Mouse (Mus musculus) CH12.LX (cell line): Measurements from ENCODE around the gene Trem1. TPM values are rescaled to one million over a fixed set of nuclear protein-coding genes. Genes with fewer than 3 reads are reported as not detected.
A peak's percentile ranks its signal among the peaks of the same experiment; 100 is the strongest.

Source experiments
- E2F4 ChIP-seq: IDR thresholded peaks from 2 replicates; pipeline ENCODE4 v1.6.1; 2011; ENCODE audit warnings: low read depth, low read length, improper control_type of control experiment; ENCODE audit not compliant: insufficient replicate concordance
- ELF1 ChIP-seq: IDR thresholded peaks from 2 replicates; pipeline ENCODE4 v1.6.1; 2014; ENCODE audit warnings: low read depth, mild to moderate bottlenecking, inconsistent platforms, low read length, improper control_type of control experiment
- ETS1 ChIP-seq: conservative IDR thresholded peaks from 2 replicates; pipeline ENCODE4 v1.6.1; 2012; ENCODE audit warnings: low read depth, mild to moderate bottlenecking, inconsistent platforms, low read length, improper control_type of control experiment, moderate library complexity
- GABPA ChIP-seq: IDR thresholded peaks from 2 replicates; pipeline ENCODE4 v1.6.1; 2012; ENCODE audit warnings: low read depth, low read length, improper control_type of control experiment, inconsistent platforms; ENCODE audit not compliant: insufficient replicate concordance
- JUN ChIP-seq: IDR thresholded peaks from 2 replicates; pipeline ENCODE4 v1.6.1; 2011; ENCODE audit warnings: low read depth, mild to moderate bottlenecking, low read length, improper control_type of control experiment, moderate library complexity; ENCODE audit not compliant: insufficient read depth
- KAT2A ChIP-seq: IDR thresholded peaks from 2 replicates; pipeline ENCODE4 v1.6.1; 2012; ENCODE audit warnings: low read length, improper control_type of control experiment, inconsistent platforms; ENCODE audit not compliant: insufficient replicate concordance
- MAX ChIP-seq: IDR thresholded peaks from 2 replicates; pipeline ENCODE4 v1.6.1; 2011; ENCODE audit warnings: low read length, improper control_type of control experiment
- MXI1 ChIP-seq: IDR thresholded peaks from 2 replicates; pipeline ENCODE4 v1.6.1; 2011; ENCODE audit warnings: mild to moderate bottlenecking, low read depth, low read length, improper control_type of control experiment
- NELFE ChIP-seq: IDR thresholded peaks from 2 replicates; pipeline ENCODE4 v1.6.1; 2011; ENCODE audit warnings: low read depth, low read length, improper control_type of control experiment
- PAX5 ChIP-seq: IDR thresholded peaks from 2 replicates; pipeline ENCODE4 v1.6.1; 2012; ENCODE audit warnings: low read length, inconsistent platforms, mixed read lengths
- POLR2A ChIP-seq: IDR thresholded peaks from 2 replicates; pipeline ENCODE4 v1.6.1; 2011; ENCODE audit warnings: low read depth, mild to moderate bottlenecking, improper control_type of control experiment, low read length
- POLR2AphosphoS2 ChIP-seq: IDR thresholded peaks from 2 replicates; pipeline ENCODE4 v1.6.1; 2011; ENCODE audit warnings: low read depth, low read length, improper control_type of control experiment
- RAD21 ChIP-seq: IDR thresholded peaks from 2 replicates; pipeline ENCODE4 v1.6.1; 2011; ENCODE audit warnings: low read depth, mild to moderate bottlenecking, low read length, improper control_type of control experiment, moderate library complexity
- RCOR1 ChIP-seq: conservative IDR thresholded peaks from 2 replicates; pipeline ENCODE4 v1.6.1; 2012; ENCODE audit warnings: low read depth, mild to moderate bottlenecking, inconsistent platforms, low read length, improper control_type of control experiment
- SIN3A ChIP-seq: IDR thresholded peaks from 2 replicates; pipeline ENCODE4 v1.6.1; 2012; ENCODE audit warnings: low read length, improper control_type of control experiment, inconsistent platforms
- SMC3 ChIP-seq: IDR thresholded peaks from 2 replicates; pipeline ENCODE4 v1.6.1; 2011; ENCODE audit warnings: low read depth, low read length, improper control_type of control experiment
- TCF12 ChIP-seq: IDR thresholded peaks from 2 replicates; pipeline ENCODE4 v1.6.1; 2014; ENCODE audit warnings: low read depth, mild to moderate bottlenecking, inconsistent platforms, low read length, improper control_type of control experiment
- UBTF ChIP-seq: IDR thresholded peaks from 2 replicates; pipeline ENCODE4 v1.6.1; 2012; ENCODE audit warnings: low read depth, mild to moderate bottlenecking, inconsistent platforms, low read length, improper control_type of control experiment, moderate library complexity
- USF2 ChIP-seq: conservative IDR thresholded peaks from 2 replicates; pipeline ENCODE4 v1.6.1; 2011; ENCODE audit warnings: low read depth, low read length, improper control_type of control experiment
- ZNF384 ChIP-seq: IDR thresholded peaks from 2 replicates; pipeline ENCODE4 v1.6.1; 2012; ENCODE audit warnings: low read depth, low read length, improper control_type of control experiment, inconsistent platforms
- polyA plus RNA-seq: library from polyadenylated mRNA; unstranded; fragments of >175 nt; gene quantifications from 2 replicates; pipeline ENCODE4 v1.2.1, GENCODE M21; 2012; ENCODE audit warnings: low read depth; ENCODE audit not compliant: insufficient read length
- total RNA-seq, 2 experiments: library from RNA; depleted of rRNA; stranded (reverse); fragments of 300-350 nt in 1 of 2; fragments of >200 nt in 1 of 2; gene quantifications; 2 replicates each; pipeline ENCODE4 v1.2.3; 2012 to 2014

Trem1 gene
- total and polyA plus RNA-seq, 3 experiments: 0.17 to 0.29 TPM; not detected in 1

- TF ChIP-seq ETS1 (peak; percentile 88), POLR2A (no peak), RCOR1 (peak; percentile 85), ELF1 (no peak), KAT2A (no peak), TCF12 (peak; percentile 80), USF2 (no peak), JUN (peak; percentile 91), MAX (no peak), RAD21 (no peak), SMC3 (no peak), NELFE (no peak), MXI1 (no peak), E2F4 (no peak), PAX5 (no peak), UBTF (no peak), ZNF384 (peak; percentile 96), GABPA (no peak), POLR2AphosphoS2 (no peak), SIN3A (no peak)
Measured at GRCm38 (mm10) chr17:48293500-48294194, 61.1 kb downstream of the Trem1 start (continued).

Other genes starting within 250 kb of the Trem1 start
- not detected in 2 replicates for gene 1700122O11Rik, start 194.5 kb upstream of the Trem1 start, total RNA-seq (2012; rRNA removed)
- gene 1700122O11Rik, start 194.5 kb upstream of the Trem1 start, total RNA-seq (2014; rRNA removed): not detected in 2 replicates
- not detected in 2 replicates for gene 1700122O11Rik, start 194.5 kb upstream of the Trem1 start, polyA plus RNA-seq
- not detected in 2 replicates for gene 1700067P10Rik, start 143.4 kb upstream of the Trem1 start, total RNA-seq (2012; rRNA removed)
- not detected in 2 replicates for gene 1700067P10Rik, start 143.4 kb upstream of the Trem1 start, total RNA-seq (2014; rRNA removed)
- not detected in 2 replicates for gene 1700067P10Rik, start 143.4 kb upstream of the Trem1 start, polyA plus RNA-seq
- not detected in 2 replicates for gene 9830107B12Rik, start 86.5 kb upstream of the Trem1 start, total RNA-seq (2012; rRNA removed)
- not detected in 2 replicates for gene 9830107B12Rik, start 86.5 kb upstream of the Trem1 start, total RNA-seq (2014; rRNA removed)
- gene 9830107B12Rik, start 86.5 kb upstream of the Trem1 start, polyA plus RNA-seq: not detected in 2 replicates
- not detected in 2 replicates for gene A530064D06Rik, start 65.5 kb upstream of the Trem1 start, total RNA-seq (2012; rRNA removed)
- gene A530064D06Rik, start 65.5 kb upstream of the Trem1 start, total RNA-seq (2014; rRNA removed): 0.15 and 0.20 TPM in 2 replicates
- 0.60 and 0.68 TPM in 2 replicates for gene A530064D06Rik, start 65.5 kb upstream of the Trem1 start, polyA plus RNA-seq
- gene Trem3, start 15.0 kb downstream of the Trem1 start, total RNA-seq (2012; rRNA removed): not detected in 2 replicates
- gene Trem3, start 15.0 kb downstream of the Trem1 start, total RNA-seq (2014; rRNA removed): not detected in 2 replicates
- not detected in 2 replicates for gene Trem3, start 15.0 kb downstream of the Trem1 start, polyA plus RNA-seq
- gene Treml4, start 31.5 kb downstream of the Trem1 start, total RNA-seq (2012; rRNA removed): 0.13 TPM in 1 of 2 replicates, not detected in the other
- gene Treml4, start 31.5 kb downstream of the Trem1 start, total RNA-seq (2014; rRNA removed): 0.22 and 0.55 TPM in 2 replicates
- gene Treml4, start 31.5 kb downstream of the Trem1 start, polyA plus RNA-seq: 1.1 TPM in 2 replicates
- 1.3 and 2.4 TPM in 2 replicates for gene Treml2, start 66.7 kb downstream of the Trem1 start, total RNA-seq (2012; rRNA removed)
- gene Treml2, start 66.7 kb downstream of the Trem1 start, total RNA-seq (2014; rRNA removed): 5.5 and 6.4 TPM in 2 replicates
- gene Treml2, start 66.7 kb downstream of the Trem1 start, polyA plus RNA-seq: 9.8 and 10.2 TPM in 2 replicates
- 0.08 TPM in 1 of 2 replicates, not detected in the other for gene B430306N03Rik, start 83.4 kb downstream of the Trem1 start, total RNA-seq (2012; rRNA removed)
- gene B430306N03Rik, start 83.4 kb downstream of the Trem1 start, total RNA-seq (2014; rRNA removed): 0.21 and 0.35 TPM in 2 replicates
- gene B430306N03Rik, start 83.4 kb downstream of the Trem1 start, polyA plus RNA-seq: 1.0 and 1.6 TPM in 2 replicates
- gene Trem2, start 113.6 kb downstream of the Trem1 start, total RNA-seq (2012; rRNA removed): not detected in 2 replicates
- not detected in 2 replicates for gene Trem2, start 113.6 kb downstream of the Trem1 start, total RNA-seq (2014; rRNA removed)
- not detected in 2 replicates for gene Trem2, start 113.6 kb downstream of the Trem1 start, polyA plus RNA-seq
- gene Treml1, start 127.1 kb downstream of the Trem1 start, total RNA-seq (2012; rRNA removed): not detected in 2 replicates
- gene Treml1, start 127.1 kb downstream of the Trem1 start, total RNA-seq (2014; rRNA removed): not detected in 2 replicates
- not detected in 2 replicates for gene Treml1, start 127.1 kb downstream of the Trem1 start, polyA plus RNA-seq
- gene Nfya, start 177.1 kb downstream of the Trem1 start, total RNA-seq (2012; rRNA removed): 25.2 and 29.3 TPM in 2 replicates
- gene Nfya, start 177.1 kb downstream of the Trem1 start, total RNA-seq (2014; rRNA removed): 18.6 and 26.9 TPM in 2 replicates
- gene Nfya, start 177.1 kb downstream of the Trem1 start, polyA plus RNA-seq: 44.2 and 50.4 TPM in 2 replicates
- gene Oard1, start 177.2 kb downstream of the Trem1 start, total RNA-seq (2012; rRNA removed): 30.0 and 30.6 TPM in 2 replicates
- gene Oard1, start 177.2 kb downstream of the Trem1 start, total RNA-seq (2014; rRNA removed): 59.4 and 61.6 TPM in 2 replicates
- 32.6 TPM in 2 replicates for gene Oard1, start 177.2 kb downstream of the Trem1 start, polyA plus RNA-seq
- gene Apobec2, start 200.2 kb downstream of the Trem1 start, total RNA-seq (2012; rRNA removed): 0.13 TPM in 1 of 2 replicates, not detected in the other
- gene Apobec2, start 200.2 kb downstream of the Trem1 start, total RNA-seq (2014; rRNA removed): 0.21 TPM in 1 of 2 replicates, not detected in the other
- gene Apobec2, start 200.2 kb downstream of the Trem1 start, polyA plus RNA-seq: 0.23 and 0.70 TPM in 2 replicates
- not detected in 2 replicates for gene Tspo2, start 218.8 kb downstream of the Trem1 start, total RNA-seq (2012; rRNA removed)
- not detected in 2 replicates for gene Tspo2, start 218.8 kb downstream of the Trem1 start, total RNA-seq (2014; rRNA removed)
- not detected in 2 replicates for gene Tspo2, start 218.8 kb downstream of the Trem1 start, polyA plus RNA-seq
- gene Unc5cl, start 222.1 kb downstream of the Trem1 start, total RNA-seq (2012; rRNA removed): 0.21 and 0.34 TPM in 2 replicates
- gene Unc5cl, start 222.1 kb downstream of the Trem1 start, total RNA-seq (2014; rRNA removed): not detected in 2 replicates
- gene Unc5cl, start 222.1 kb downstream of the Trem1 start, polyA plus RNA-seq: 0.09 TPM in 1 of 2 replicates, not detected in the other